Mouse (Mus musculus): Measurements from ENCODE around the gene Frmpd1. TPM values are rescaled to one million over a fixed set of nuclear protein-coding genes. Genes with fewer than 3 reads are reported as not detected.

The Frmpd1 gene
- 10 to 100 TPM; 13.5 to 18.5 TPM for total RNA-seq (2021)

- intact Hi-C loops (cut with DNase I) = loop anchor here (5.0 kb wide), 2 partner anchors 68 to 88 kb away; no protein-coding TSS in a partner anchor
- DNase-seq (ENCODE audit: extremely low spot score in 1 of 2, low spot score in 2 of 2) = peak; percentile 42 to 80
Observed at GRCm38 (mm10) chr4:45184521-45185330, at the start of gene Frmpd1. Gene Frmpd1 (plus strand): TSS chr4:45184875.

- intact Hi-C loops (cut with DNase I) = no loop called here
- no peak for DNase-seq (ENCODE audit: extremely low spot score in 1 of 2, low spot score in 2 of 2)
Observed at GRCm38 (mm10) chr4:45137636-45138035, 47.0 kb upstream of the Frmpd1 start.

GRCm38 (mm10) chr4:45141835-45142234, 42.8 kb upstream of the Frmpd1 start:
- intact Hi-C loops (cut with DNase I) = no loop called here
- no peak for DNase-seq (ENCODE audit: extremely low spot score in 1 of 2, low spot score in 2 of 2)

GRCm38 (mm10) chr4:45142411-45142810, 42.3 kb upstream of the Frmpd1 start:
- intact Hi-C loops (cut with DNase I) = no loop called here
- DNase-seq (ENCODE audit: extremely low spot score in 1 of 2, low spot score in 2 of 2) = no peak

GRCm38 (mm10) chr4:45143005-45143404, 41.7 kb upstream of the Frmpd1 start:
- intact Hi-C loops (cut with DNase I) = no loop called here
- no peak for DNase-seq (ENCODE audit: extremely low spot score in 1 of 2, low spot score in 2 of 2)

GRCm38 (mm10) chr4:45156433-45156832, 28.2 kb upstream of the Frmpd1 start:
- DNase-seq (ENCODE audit: extremely low spot score in 1 of 2, low spot score in 2 of 2) = no peak
- intact Hi-C loops (cut with DNase I) = no loop called here

GRCm38 (mm10) chr4:45158608-45159007, 26.1 kb upstream of the Frmpd1 start:
- DNase-seq (ENCODE audit: extremely low spot score in 1 of 2, low spot score in 2 of 2) = no peak
- intact Hi-C loops (cut with DNase I) = no loop called here

- intact Hi-C loops (cut with DNase I) = no loop called here
Observed at GRCm38 (mm10) chr4:45160773-45161172, 23.9 kb upstream of the Frmpd1 start.

GRCm38 (mm10) chr4:45163711-45164110, 21.0 kb upstream of the Frmpd1 start:
- intact Hi-C loops (cut with DNase I) = no loop called here
- no peak for DNase-seq (ENCODE audit: extremely low spot score in 1 of 2, low spot score in 2 of 2)

More at GRCm38 (mm10) chr4:45160773-45161172, 23.9 kb upstream of the Frmpd1 start:
- no peak for DNase-seq (ENCODE audit: extremely low spot score in 1 of 2, low spot score in 2 of 2)

- DNase-seq (ENCODE audit: extremely low spot score in 1 of 2, low spot score in 2 of 2) = no peak
- intact Hi-C loops (cut with DNase I) = no loop called here
Observed at GRCm38 (mm10) chr4:45165477-45165876, 19.2 kb upstream of the Frmpd1 start.

GRCm38 (mm10) chr4:45165955-45166354, 18.7 kb upstream of the Frmpd1 start:
- DNase-seq (ENCODE audit: extremely low spot score in 1 of 2, low spot score in 2 of 2) = no peak
- intact Hi-C loops (cut with DNase I) = no loop called here

GRCm38 (mm10) chr4:45171340-45171739, 13.3 kb upstream of the Frmpd1 start:
- intact Hi-C loops (cut with DNase I) = no loop called here
- no peak for DNase-seq (ENCODE audit: extremely low spot score in 1 of 2, low spot score in 2 of 2)

- no peak for DNase-seq (ENCODE audit: extremely low spot score in 1 of 2, low spot score in 2 of 2)
- intact Hi-C loops (cut with DNase I) = loop anchor here (5.0 kb wide), 1 partner anchor 88 kb away; no protein-coding TSS in a partner anchor
Observed at GRCm38 (mm10) chr4:45183818-45184520, 706 bp upstream of the Frmpd1 start.

GRCm38 (mm10) chr4:45185331-45185669, 625 bp downstream of the Frmpd1 start:
- intact Hi-C loops (cut with DNase I) = loop anchor here (5.0 kb wide), 1 partner anchor 67 kb away; no protein-coding TSS in a partner anchor
- DNase-seq (ENCODE audit: extremely low spot score in 1 of 2, low spot score in 2 of 2) = no peak

GRCm38 (mm10) chr4:45198296-45198695, 13.6 kb downstream of the Frmpd1 start:
- intact Hi-C loops (cut with DNase I) = no loop called here
- DNase-seq (ENCODE audit: extremely low spot score in 1 of 2, low spot score in 2 of 2) = no peak

- intact Hi-C loops (cut with DNase I) = no loop called here
- no peak for DNase-seq (ENCODE audit: extremely low spot score in 1 of 2, low spot score in 2 of 2)
Observed at GRCm38 (mm10) chr4:45203283-45203682, 18.6 kb downstream of the Frmpd1 start.

- no peak for DNase-seq (ENCODE audit: extremely low spot score in 1 of 2, low spot score in 2 of 2)
- intact Hi-C loops (cut with DNase I) = no loop called here
Observed at GRCm38 (mm10) chr4:45207444-45207843, 22.8 kb downstream of the Frmpd1 start.

GRCm38 (mm10) chr4:45208832-45209363, 24.2 kb downstream of the Frmpd1 start:
- peak; percentile 43 to 46 for DNase-seq (ENCODE audit: extremely low spot score in 1 of 2, low spot score in 2 of 2)
- intact Hi-C loops (cut with DNase I) = no loop called here

- no peak for DNase-seq (ENCODE audit: extremely low spot score in 1 of 2, low spot score in 2 of 2)
- intact Hi-C loops (cut with DNase I) = no loop called here
Observed at GRCm38 (mm10) chr4:45212342-45213063, 27.8 kb downstream of the Frmpd1 start.

Measured in left cerebral cortex, postnatal 10 days (tissue).